Mouse (Mus musculus): ENCODE results near the gene Aggf1. TPM values are rescaled to one million over a fixed set of nuclear protein-coding genes. Genes with fewer than 3 reads are reported as not detected.

The Aggf1 gene
- total RNA-seq (2023), result 10 to 100 TPM; 46.6 to 48.4 TPM

DNA sequence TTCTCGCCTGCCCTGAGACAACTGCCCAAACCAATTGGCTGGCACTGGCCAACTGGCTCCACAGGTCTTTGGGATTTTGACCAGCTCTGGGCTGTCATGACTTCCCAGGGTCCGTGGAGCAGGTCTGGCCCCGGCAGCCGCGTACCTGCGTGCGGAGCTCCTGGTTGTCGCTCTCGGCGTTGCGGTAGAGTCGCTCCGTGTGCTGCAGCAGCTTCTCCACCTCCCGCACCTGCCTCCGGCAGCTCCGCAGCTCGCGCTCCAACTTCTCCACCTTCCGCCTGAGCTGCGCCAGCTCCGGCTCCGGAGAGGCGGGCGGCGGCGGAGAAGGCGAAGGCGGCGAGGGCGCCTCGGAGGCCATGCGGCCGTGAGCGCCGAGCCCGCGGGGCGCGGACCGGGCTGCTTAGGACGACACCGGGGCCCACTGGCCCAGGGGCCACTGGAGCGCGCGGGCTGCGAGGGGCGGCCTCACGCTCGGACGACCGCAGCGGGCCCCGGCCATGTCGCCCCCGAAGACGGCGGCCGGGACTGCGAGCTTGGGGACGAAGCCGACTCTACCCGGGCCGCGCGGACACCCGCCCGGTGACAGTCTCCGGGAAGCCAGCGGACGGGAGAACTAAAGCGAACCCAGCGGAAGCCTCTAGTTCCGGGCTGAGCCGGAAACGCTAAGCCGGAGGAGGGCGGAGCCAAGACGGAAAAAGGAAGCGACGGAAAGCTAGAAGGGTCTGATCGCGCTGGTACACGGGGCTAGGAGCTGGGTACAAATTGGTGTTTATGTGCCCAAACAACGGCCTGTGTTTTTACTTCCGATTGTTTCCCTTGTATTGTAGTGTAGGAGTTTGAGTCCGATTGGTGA is at the start of gene Aggf1:
Gene Aggf1 (minus strand): TSS at position 652 of the 853 bp plus-strand sequence.

DNA sequence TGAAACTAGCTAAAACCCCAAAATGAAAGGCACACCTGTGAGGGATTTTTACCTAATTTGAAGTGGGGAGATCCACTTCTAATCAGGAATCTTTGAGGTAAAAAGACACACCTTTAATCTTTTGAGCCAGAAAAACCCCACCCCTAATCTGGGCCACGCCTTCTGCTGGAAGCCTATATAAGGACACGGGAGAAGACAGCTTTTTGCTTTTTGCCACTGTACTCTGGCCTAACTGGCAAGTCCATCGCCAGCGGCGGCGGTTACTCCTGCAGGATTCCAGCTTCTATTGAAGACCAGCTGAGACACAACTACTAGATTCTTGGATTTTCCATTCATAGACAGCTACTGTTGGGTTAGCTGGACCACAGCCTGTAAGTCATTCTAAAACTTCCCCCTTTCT is 51.8 kb downstream of the Aggf1 start, which contains the start of gene Zbed3:
Gene Zbed3 (plus strand): TSS at position 213 of the 400 bp plus-strand sequence.

Other genes starting within 250 kb of the Aggf1 start
- gene Pde8b, start 125.0 kb downstream of the Aggf1 start, total RNA-seq (2023), result not detected
- 10 to 100 TPM; 14.0 to 15.8 TPM for gene Zbed3, start 51.7 kb downstream of the Aggf1 start, total RNA-seq (2023)
- not detected for gene Crhbp, start 69.6 kb upstream of the Aggf1 start, total RNA-seq (2023)
- not detected for gene S100z, start 103.4 kb upstream of the Aggf1 start, total RNA-seq (2023)
- 10 to 100 TPM; 27.6 to 32.0 TPM for gene F2rl1, start 149.9 kb upstream of the Aggf1 start, total RNA-seq (2023)
- 10 to 100 TPM; 32.3 to 38.1 TPM for gene F2r, start 243.1 kb upstream of the Aggf1 start, total RNA-seq (2023)

Data from T-cell, adult 66 days (primary cell).